Mouse (Mus musculus) thymus, postnatal 4 days (tissue): ENCODE results near the gene C1galt1.

Source experiments
- DNase-seq: peaks from one replicate; pipeline ENCODE4 v3.0.0; 2021

Gene C1galt1

GRCm38 (mm10) chr6:7844802-7845679 lies at the start of gene C1galt1:
TSS of gene C1galt1 (plus strand) at chr6:7844842.
- peak; percentile 77 for DNase-seq

- DNase-seq: no peak
Measured at GRCm38 (mm10) chr6:7799969-7800368, 44.7 kb upstream of the C1galt1 start.

- no peak for DNase-seq
Measured at GRCm38 (mm10) chr6:7803765-7804542, 40.7 kb upstream of the C1galt1 start.

GRCm38 (mm10) chr6:7814146-7814545 lies 30.5 kb upstream of the C1galt1 start:
- no peak for DNase-seq

GRCm38 (mm10) chr6:7816233-7816632 lies 28.4 kb upstream of the C1galt1 start:
- no peak for DNase-seq

GRCm38 (mm10) chr6:7822688-7823087 lies 22.0 kb upstream of the C1galt1 start:
- no peak for DNase-seq

GRCm38 (mm10) chr6:7830793-7831192 lies 13.8 kb upstream of the C1galt1 start:
- DNase-seq: no peak

GRCm38 (mm10) chr6:7832564-7833175 lies 12.0 kb upstream of the C1galt1 start:
- DNase-seq: no peak

GRCm38 (mm10) chr6:7843726-7844411 lies 773 bp upstream of the C1galt1 start:
- peak; percentile 76 for DNase-seq

- DNase-seq: peak; percentile 100
Measured at GRCm38 (mm10) chr6:7844412-7844801, 235 bp upstream of the C1galt1 start.

- DNase-seq: no peak
Measured at GRCm38 (mm10) chr6:7845680-7846017, 1.0 kb downstream of the C1galt1 start.

- peak; percentile 81 for DNase-seq
Measured at GRCm38 (mm10) chr6:7846726-7847439, 2.2 kb downstream of the C1galt1 start.

GRCm38 (mm10) chr6:7847890-7848508 lies 3.4 kb downstream of the C1galt1 start:
- peak; percentile 21 for DNase-seq

GRCm38 (mm10) chr6:7848714-7849113 lies 4.1 kb downstream of the C1galt1 start:
- DNase-seq: no peak

- DNase-seq: no peak
Measured at GRCm38 (mm10) chr6:7851036-7851435, 6.4 kb downstream of the C1galt1 start.

GRCm38 (mm10) chr6:7852919-7853318 lies 8.3 kb downstream of the C1galt1 start:
- no peak for DNase-seq

- DNase-seq: no peak
Measured at GRCm38 (mm10) chr6:7853461-7853860, 8.8 kb downstream of the C1galt1 start.

- DNase-seq: peak; percentile 68
Measured at GRCm38 (mm10) chr6:7856682-7857290, 12.1 kb downstream of the C1galt1 start.

- no peak for DNase-seq
Measured at GRCm38 (mm10) chr6:7857356-7858247, 13.0 kb downstream of the C1galt1 start.

- no peak for DNase-seq
Measured at GRCm38 (mm10) chr6:7858586-7858985, 13.9 kb downstream of the C1galt1 start.
